Mouse (Mus musculus): ENCODE measurements around the gene Mum1. TPM values are rescaled to one million over a fixed set of nuclear protein-coding genes. Genes with fewer than 3 reads are reported as not detected.

The Mum1 gene
- 10 to 100 TPM; 40.3 to 46.6 TPM for total RNA-seq (2021)
- long read RNA-seq, transcript Mum1-201 (14 exons, 2,640 nt) = major isoform, 21 of 59 reads
- long read RNA-seq, partial matches to known transcripts = 27 of 59 reads
- long read RNA-seq, other reads (novel, unspliced or antisense) = 10 of 59 reads

GRCm38 (mm10) chr10:80226416-80227165, at the start of gene Mum1:
Gene Mum1 (plus strand): TSS chr10:80226434.
- peak; percentile 96 to 98 for DNase-seq (ENCODE audit: low spot score in 2 of 2)

GRCm38 (mm10) chr10:80177441-80178279, 48.6 kb upstream of the Mum1 start:
- DNase-seq (ENCODE audit: low spot score in 2 of 2) = no peak

- peak in 1 of 2 experiments; percentile 69 for DNase-seq (ENCODE audit: low spot score in 2 of 2)
Measured at GRCm38 (mm10) chr10:80179068-80180051, 46.9 kb upstream of the Mum1 start, which contains the start of gene Efna2. Gene Efna2 (plus strand): TSS chr10:80179482.

GRCm38 (mm10) chr10:80180288-80180687, 45.9 kb upstream of the Mum1 start:
- no peak for DNase-seq (ENCODE audit: low spot score in 2 of 2)

GRCm38 (mm10) chr10:80180823-80181222, 45.4 kb upstream of the Mum1 start:
- DNase-seq (ENCODE audit: low spot score in 2 of 2) = no peak

GRCm38 (mm10) chr10:80182547-80182946, 43.7 kb upstream of the Mum1 start:
- DNase-seq (ENCODE audit: low spot score in 2 of 2) = no peak

- DNase-seq (ENCODE audit: low spot score in 2 of 2) = no peak
Measured at GRCm38 (mm10) chr10:80186649-80187048, 39.6 kb upstream of the Mum1 start.

GRCm38 (mm10) chr10:80187739-80188138, 38.5 kb upstream of the Mum1 start:
- DNase-seq (ENCODE audit: low spot score in 2 of 2) = no peak

GRCm38 (mm10) chr10:80188453-80189024, 37.7 kb upstream of the Mum1 start:
- DNase-seq (ENCODE audit: low spot score in 2 of 2) = no peak

GRCm38 (mm10) chr10:80189999-80190398, 36.2 kb upstream of the Mum1 start:
- no peak for DNase-seq (ENCODE audit: low spot score in 2 of 2)

GRCm38 (mm10) chr10:80190491-80191051, 35.7 kb upstream of the Mum1 start:
- peak; percentile 58 to 75 for DNase-seq (ENCODE audit: low spot score in 2 of 2)

- DNase-seq (ENCODE audit: low spot score in 2 of 2) = no peak
Measured at GRCm38 (mm10) chr10:80193976-80194375, 32.3 kb upstream of the Mum1 start.

- no peak for DNase-seq (ENCODE audit: low spot score in 2 of 2)
Measured at GRCm38 (mm10) chr10:80194441-80194840, 31.8 kb upstream of the Mum1 start.

GRCm38 (mm10) chr10:80196167-80196566, 30.1 kb upstream of the Mum1 start:
- DNase-seq (ENCODE audit: low spot score in 2 of 2) = no peak

GRCm38 (mm10) chr10:80196778-80197581, 29.3 kb upstream of the Mum1 start:
- no peak for DNase-seq (ENCODE audit: low spot score in 2 of 2)

- peak; percentile 70 to 79 for DNase-seq (ENCODE audit: low spot score in 2 of 2)
Measured at GRCm38 (mm10) chr10:80199440-80200008, 26.7 kb upstream of the Mum1 start.

- no peak for DNase-seq (ENCODE audit: low spot score in 2 of 2)
Measured at GRCm38 (mm10) chr10:80200485-80200884, 25.7 kb upstream of the Mum1 start.

- no peak for DNase-seq (ENCODE audit: low spot score in 2 of 2)
Measured at GRCm38 (mm10) chr10:80204055-80204454, 22.2 kb upstream of the Mum1 start.

GRCm38 (mm10) chr10:80207201-80207600, 19.0 kb upstream of the Mum1 start:
- DNase-seq (ENCODE audit: low spot score in 2 of 2) = no peak

Measured in layer of hippocampus, postnatal 10 days (tissue).